Mouse (Mus musculus) macrophage (primary cell): ENCODE measurements around the gene Mdn1. TPM values are rescaled to one million over a fixed set of nuclear protein-coding genes. Genes with fewer than 3 reads are reported as not detected.

Source experiments
- H3K27ac ChIP-seq: fragments of 350-480 bp; formaldehyde crosslinking; 2 replicates; pipeline ENCODE4 v1.9.0; 2021
- H3K36me3 ChIP-seq: fragments of 350-480 bp; formaldehyde crosslinking; 2 replicates; pipeline ENCODE4 v1.9.0; 2021; ENCODE audit errors: inconsistent target
- H3K4me3 ChIP-seq: fragments of 350-480 bp; formaldehyde crosslinking; 2 replicates; pipeline ENCODE4 v1.9.0; 2021; ENCODE audit errors: inconsistent target
- H3K79me2 ChIP-seq: fragments of 350-480 bp; formaldehyde crosslinking; 2 replicates; pipeline ENCODE4 v1.9.0; 2021; ENCODE audit errors: inconsistent target
- WGBS: methylation state at CpG from one replicate; pipeline ENCODE4 v1.1.7; 2026; ENCODE audit warnings: inconsistent platforms; ENCODE audit not compliant: missing documents; 5-methylcytosine and 5-hydroxymethylcytosine counted together
- polyA plus RNA-seq: library from polyadenylated mRNA; stranded (reverse); fragments of 250-400 nt; gene quantifications from 3 replicates; pipeline ENCODE4 v1.2.4, GENCODE M21; 2018; ENCODE audit warnings: inconsistent platforms

Gene Mdn1
- polyA plus RNA-seq, 1 experiment from 2014 or later = 5.5 TPM

DNA sequence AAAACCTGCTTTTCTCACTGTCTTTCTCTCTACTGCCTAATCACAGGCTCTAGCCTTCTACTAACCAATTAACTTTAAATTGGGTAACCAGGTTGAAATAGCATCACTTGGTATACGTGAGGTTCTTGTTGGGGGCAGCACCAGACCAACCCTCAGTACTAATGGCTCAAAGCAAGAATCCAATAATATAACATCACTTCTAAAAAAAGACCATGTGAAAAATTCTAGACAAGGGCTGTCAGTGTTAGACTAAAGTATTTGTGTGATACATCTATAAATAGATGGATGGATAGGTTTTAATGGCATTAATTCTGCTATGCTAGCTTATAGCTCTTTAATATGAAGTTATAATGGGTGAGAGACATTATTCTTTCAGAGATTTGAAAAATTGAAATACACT is 60.8 kb downstream of the Mdn1 start:
- WGBS = 95% methylated on average over 1 of the region's 1 CpGs
- Histone ChIP-seq H3K27ac (no peak overlapping the region), H3K79me2 (no peaks in the 10 kb centered on the region), H3K4me3 (no peak overlapping the region), H3K36me3 (peaks cover 23% of the 10 kb centered on the region; the same call in 1 of the 2 replicates)

DNA sequence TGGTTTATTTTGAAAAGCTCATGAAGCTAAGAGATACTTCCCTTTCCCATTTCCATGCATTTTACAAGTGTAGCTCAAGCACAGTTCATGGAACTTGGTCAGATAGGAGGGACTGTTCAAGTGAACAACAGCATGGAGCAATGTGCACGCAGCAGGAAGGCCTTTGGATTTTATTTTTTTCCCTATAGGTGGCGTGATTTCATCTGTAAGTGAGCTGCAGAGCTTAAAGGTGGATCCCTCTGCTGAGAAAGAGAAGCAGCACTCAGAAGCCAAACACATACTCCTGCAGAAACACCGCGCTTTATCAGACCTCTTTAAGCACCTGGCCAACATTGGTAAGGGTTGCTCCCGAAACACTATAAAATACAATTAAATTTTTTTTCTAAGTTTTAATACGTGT is 88.5 kb downstream of the Mdn1 start:
- Histone ChIP-seq H3K27ac (no peak overlapping the region), H3K4me3 (no peak overlapping the region), H3K36me3 (peaks cover 34% of the 10 kb centered on the region; the same call in 1 of the 2 replicates), H3K79me2 (no peaks in the 10 kb centered on the region)
- WGBS = 97% methylated on average over 6 of the region's 6 CpGs

DNA sequence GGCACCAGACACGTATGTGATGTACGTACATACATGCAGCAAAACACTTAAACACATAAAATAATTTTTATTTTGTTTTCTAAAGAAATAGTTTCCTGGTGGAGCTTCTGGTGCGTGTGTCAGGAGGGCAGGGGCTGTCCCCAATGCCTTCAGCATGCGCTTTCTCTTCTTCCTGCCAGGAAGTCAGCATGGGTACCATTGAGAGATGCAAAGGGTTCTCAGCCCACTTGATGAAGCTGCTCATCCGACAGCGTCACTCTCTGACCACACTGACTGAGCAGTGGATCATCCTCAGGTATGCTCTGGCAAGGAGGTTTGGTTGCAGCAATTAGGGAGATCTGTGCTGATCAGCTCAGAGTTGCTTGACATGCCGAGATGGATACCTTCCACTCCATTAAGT is 91.5 kb downstream of the Mdn1 start:
- H3K27ac ChIP-seq = no peak overlapping the region
- WGBS = 91% methylated on average over 7 of the region's 7 CpGs
- no peak overlapping the region for H3K4me3 ChIP-seq
- no peaks in the 10 kb centered on the region for H3K79me2 ChIP-seq
- peaks cover 26% of the 10 kb centered on the region; the same call in 1 of the 2 replicates for H3K36me3 ChIP-seq

DNA sequence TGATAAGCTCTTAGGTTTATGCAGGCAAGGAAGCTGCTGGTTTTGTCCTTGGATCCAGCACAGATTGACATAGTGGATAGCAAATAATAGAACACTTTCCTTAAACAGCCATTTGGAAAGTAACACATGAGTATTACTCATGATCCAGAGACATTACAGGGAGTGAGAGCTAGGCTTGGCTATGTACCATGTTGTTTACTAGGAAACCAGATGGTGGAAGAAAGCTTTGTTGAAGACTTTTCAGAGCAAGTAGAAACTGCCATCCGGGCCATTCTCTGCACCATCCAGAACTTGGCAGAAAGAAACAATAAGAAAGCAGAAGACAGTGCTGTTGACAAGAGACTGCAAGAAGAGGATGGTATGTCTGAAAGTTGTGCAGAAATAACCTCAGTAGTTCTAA is 93.8 kb downstream of the Mdn1 start:
- peaks cover 19% of the 10 kb centered on the region; the same call in 1 of the 2 replicates for H3K36me3 ChIP-seq
- WGBS = 100% methylated on average over 1 of the region's 1 CpGs
- H3K79me2 ChIP-seq = no peaks in the 10 kb centered on the region
- H3K4me3 ChIP-seq = no peak overlapping the region
- H3K27ac ChIP-seq = no peak overlapping the region

DNA sequence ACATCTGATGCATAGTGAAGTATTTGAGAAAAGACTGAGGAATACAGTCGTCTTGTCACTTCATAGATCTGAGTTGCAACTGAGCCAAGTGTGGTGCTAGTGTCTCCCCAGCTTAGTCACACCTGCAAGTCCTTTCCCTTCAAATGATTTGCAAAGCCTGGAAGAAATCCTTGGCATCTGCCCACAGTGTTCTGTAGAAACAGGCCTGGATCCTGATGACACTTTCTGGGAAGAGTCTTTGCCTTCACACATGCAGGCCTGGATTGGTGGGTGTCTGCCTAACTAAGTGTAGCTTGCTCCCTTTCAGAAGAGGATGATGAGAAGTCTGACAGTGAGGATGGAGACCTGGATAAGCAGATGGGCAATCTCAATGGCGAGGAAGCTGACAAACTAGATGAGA is 100.5 kb downstream of the Mdn1 start:
- H3K79me2 ChIP-seq = no peaks in the 10 kb centered on the region
- WGBS = 97% methylated on average over 2 of the region's 2 CpGs
- H3K36me3 ChIP-seq = peaks cover 31% of the 10 kb centered on the region

DNA sequence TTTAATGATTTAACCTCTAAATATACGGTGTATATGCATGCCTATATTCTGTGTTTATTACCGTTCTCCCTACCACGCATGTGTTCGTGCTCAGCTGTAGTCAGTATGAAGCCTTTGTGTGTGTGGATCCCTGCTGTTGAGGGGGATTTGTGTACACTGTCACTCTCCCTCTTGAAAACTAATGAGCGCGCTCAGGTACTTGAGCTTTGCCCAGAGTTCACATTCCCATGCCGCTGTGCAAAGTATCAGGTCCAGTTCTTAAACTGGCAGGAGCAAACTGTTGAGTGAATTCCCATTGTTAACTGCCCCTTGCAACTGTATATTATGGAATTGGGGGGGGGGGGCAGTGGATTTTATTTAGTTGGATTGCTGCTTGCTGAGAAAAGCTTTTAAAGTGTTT is 110.6 kb downstream of the Mdn1 start:
- Histone ChIP-seq H3K79me2 (no peaks in the 10 kb centered on the region), H3K4me3 (no peak overlapping the region), H3K27ac (no peak overlapping the region), H3K36me3 (peaks cover 2% of the 10 kb centered on the region; the same call in 1 of the 2 replicates)
- WGBS = 94% methylated on average over 7 of the region's 7 CpGs

More for the DNA sequence above, 100.5 kb downstream of the Mdn1 start:
- Histone ChIP-seq H3K27ac (no peak overlapping the region), H3K4me3 (no peak overlapping the region)

DNA sequence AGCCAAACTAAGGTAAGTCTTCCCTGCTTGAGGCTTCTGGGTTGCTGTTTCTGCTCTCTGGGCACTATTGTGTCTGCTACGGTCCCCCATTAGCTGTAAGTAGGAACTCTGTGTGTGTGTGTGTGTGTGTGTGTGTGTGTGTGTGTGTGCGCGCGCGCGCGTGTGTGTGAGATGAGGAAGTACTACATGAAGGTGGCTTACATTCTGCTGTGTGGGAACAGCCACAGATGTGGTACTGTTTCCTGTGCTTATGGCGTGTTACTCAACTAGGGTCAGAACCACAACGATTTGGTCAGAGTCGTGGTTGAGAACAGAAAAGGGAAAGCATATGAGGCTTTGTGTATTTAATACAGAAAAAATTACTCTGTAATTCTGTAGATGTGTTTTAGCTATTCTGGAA is 111.1 kb downstream of the Mdn1 start:
- no peak overlapping the region for H3K4me3 ChIP-seq
- 7% methylated on average over 10 of the region's 10 CpGs for WGBS
- H3K27ac ChIP-seq = no peak overlapping the region
- H3K36me3 ChIP-seq = 0 out of 2 replicates have a peak, but pooled peaks cover 2% of the 10 kb centered on the region
- no peaks in the 10 kb centered on the region for H3K79me2 ChIP-seq

DNA sequence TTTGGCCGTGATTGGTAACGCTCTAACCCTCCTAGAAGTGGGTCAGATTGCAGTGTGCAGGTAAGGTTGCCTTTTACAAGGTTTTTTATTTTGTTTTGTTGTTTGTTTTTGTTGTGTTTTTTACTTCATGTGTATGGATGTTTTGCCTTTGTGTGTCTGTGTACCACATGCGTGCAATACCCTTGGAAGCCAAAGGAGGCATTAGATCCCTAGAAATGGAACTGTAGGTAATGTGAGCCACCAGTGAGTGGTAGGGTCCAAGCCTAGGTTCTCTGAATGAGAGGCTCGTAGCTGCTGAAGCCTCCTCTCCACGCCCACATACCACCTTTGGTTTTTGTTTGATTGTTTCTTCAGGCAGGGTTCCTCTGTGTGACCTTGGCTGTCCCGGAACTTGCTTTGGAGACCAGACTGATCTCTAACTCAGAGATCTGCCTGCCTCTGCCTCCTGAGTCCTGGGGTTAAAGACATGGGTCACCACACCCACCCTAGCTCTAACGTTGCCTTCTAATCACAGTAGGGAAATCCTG is 113.4 kb downstream of the Mdn1 start:
- 100% methylated on average over 7 of the region's 7 CpGs for WGBS
- H3K27ac ChIP-seq = no peak overlapping the region
- H3K36me3 ChIP-seq = peaks cover 13% of the 10 kb centered on the region; the same call in 1 of the 2 replicates
- no peak overlapping the region for H3K4me3 ChIP-seq
- no peaks in the 10 kb centered on the region for H3K79me2 ChIP-seq

DNA sequence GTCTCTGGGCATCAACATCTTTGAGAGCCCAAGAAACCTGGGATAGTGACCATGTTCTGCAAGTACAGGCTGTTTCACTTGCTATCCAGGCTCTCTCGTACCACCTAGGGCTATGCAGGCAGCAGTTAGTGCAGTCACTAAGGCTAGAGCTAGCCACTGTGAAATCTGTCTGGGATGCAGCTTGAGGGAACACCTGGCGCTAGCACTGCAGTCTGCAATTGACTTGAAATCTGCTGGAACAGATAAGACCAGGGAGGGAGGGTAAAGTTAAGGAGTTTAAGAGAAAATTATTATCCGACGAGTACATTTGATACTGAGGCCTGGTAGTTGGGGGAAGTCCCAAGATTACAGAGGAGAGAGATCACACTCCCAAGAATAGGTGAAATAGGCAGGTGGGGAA is 123.1 kb downstream of the Mdn1 start:
- no peak overlapping the region for H3K27ac ChIP-seq
- no peak overlapping the region for H3K4me3 ChIP-seq
- H3K79me2 ChIP-seq = no peaks in the 10 kb centered on the region
- peaks cover 6% of the 10 kb centered on the region; the same call in 1 of the 2 replicates for H3K36me3 ChIP-seq
- WGBS = 96% methylated on average over 4 of the region's 4 CpGs

DNA sequence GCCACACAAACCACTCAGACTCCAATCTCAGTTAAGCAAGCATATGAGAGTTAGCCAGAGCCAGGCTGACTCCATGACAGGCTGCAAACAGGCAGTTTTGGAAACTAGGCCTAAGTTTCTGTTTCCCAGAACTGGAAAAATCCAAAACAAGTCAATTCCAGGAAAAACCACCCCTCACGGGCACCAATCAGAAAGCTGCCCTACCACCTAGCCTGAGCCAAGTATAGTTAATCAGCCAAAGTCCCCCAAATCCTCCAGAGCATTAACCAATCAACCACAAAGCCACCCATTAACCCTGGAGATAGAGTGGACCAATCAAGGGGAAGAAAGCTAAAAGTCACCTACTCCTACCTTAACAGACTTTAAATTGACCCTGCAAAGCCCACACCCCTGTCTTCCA is 130.2 kb downstream of the Mdn1 start:
- Histone ChIP-seq H3K27ac (no peak overlapping the region), H3K4me3 (no peak overlapping the region), H3K36me3 (no peaks in the 10 kb centered on the region), H3K79me2 (no peaks in the 10 kb centered on the region)
- 88% methylated on average over 1 of the region's 1 CpGs for WGBS

DNA sequence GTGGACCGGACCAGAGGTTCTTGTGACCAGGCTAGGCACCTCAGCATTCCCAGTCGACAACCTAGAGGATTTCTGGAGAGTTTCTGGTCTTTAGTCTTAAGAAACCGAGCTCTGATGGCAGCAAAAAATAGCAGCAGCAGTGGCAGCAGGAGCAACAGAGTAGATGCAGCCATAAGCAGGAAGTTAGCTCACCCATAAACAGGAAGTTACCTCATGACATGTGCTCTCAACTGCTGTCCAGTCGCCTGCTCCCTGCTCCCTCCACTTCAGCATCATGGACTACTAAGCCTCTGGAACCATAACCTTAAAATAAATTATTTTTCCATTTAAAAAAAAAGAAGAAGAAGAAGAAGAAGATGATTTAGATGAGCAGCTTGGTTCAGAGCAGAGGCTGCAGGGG is 132.1 kb downstream of the Mdn1 start:
- Histone ChIP-seq H3K4me3 (no peak overlapping the region), H3K36me3 (no peaks in the 10 kb centered on the region), H3K79me2 (no peaks in the 10 kb centered on the region), H3K27ac (no peak overlapping the region)
- 72% methylated on average over 4 of the region's 4 CpGs for WGBS

DNA sequence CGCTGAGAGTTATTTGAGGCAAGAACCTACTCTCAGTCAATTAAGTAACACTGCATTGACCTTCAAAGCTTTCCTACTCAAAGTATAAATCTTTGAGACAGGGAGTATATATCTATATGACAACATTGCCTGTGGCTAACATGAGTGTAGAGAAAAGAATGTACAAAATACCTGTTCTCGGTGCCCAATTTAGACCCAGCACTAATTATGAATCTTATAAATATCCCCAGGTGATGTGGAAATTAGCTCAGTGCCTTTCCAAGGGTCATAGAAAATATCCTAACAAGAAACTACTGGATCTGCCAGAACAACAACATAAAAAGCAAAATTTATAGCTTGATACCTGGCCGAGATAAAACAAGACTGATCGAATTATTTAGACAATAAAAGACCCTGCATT is 142.1 kb downstream of the Mdn1 start:
- H3K36me3 ChIP-seq = no peaks in the 10 kb centered on the region
- 94% methylated on average over 4 of the region's 4 CpGs for WGBS
- no peak overlapping the region for H3K4me3 ChIP-seq
- H3K79me2 ChIP-seq = no peaks in the 10 kb centered on the region
- no peak overlapping the region for H3K27ac ChIP-seq

DNA sequence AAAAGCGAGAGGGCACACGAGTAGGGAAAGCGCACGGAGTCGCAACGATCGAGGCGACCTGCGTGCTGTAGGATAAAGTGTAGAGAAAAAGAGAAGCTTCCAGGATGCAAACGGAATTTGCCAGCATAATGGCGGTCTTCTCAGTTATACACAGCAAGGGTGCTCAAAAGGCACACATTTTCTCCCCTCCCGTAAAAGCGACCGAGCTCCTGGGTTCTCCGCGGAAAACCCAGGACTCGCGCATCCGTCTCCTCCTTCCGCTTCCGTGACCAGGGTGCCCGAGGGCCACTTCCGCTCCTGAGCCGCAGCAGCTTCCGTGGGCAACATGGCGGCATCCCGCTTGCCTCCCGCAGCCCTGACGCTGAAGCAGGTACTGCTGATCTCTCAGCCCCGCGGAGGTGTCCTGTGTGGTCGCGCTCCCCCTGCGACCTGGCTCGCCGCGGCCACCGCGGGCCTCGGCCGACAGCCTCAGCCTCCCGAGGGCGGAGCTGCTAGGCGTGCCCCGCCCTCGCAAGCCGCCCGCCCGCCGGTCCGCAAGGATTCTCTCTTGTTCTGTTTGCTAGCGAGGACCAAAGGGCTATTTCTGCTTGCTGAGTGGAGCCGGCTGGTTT is 143.2 kb downstream of the Mdn1 start, which contains the start of gene Lyrm2:
Gene Lyrm2, plus strand, starts transcription at position 288 of the 611 bp plus-strand sequence.
- H3K27ac ChIP-seq = peak within 1 kb of the TSS; percentile 61
- H3K79me2 ChIP-seq = no peaks in the 10 kb centered on the region
- peak within 1 kb of the TSS; percentile 67 for H3K4me3 ChIP-seq
- under 1% methylated on average over 53 of the region's 53 CpGs for WGBS
- H3K36me3 ChIP-seq = no peaks in the 10 kb centered on the region

DNA sequence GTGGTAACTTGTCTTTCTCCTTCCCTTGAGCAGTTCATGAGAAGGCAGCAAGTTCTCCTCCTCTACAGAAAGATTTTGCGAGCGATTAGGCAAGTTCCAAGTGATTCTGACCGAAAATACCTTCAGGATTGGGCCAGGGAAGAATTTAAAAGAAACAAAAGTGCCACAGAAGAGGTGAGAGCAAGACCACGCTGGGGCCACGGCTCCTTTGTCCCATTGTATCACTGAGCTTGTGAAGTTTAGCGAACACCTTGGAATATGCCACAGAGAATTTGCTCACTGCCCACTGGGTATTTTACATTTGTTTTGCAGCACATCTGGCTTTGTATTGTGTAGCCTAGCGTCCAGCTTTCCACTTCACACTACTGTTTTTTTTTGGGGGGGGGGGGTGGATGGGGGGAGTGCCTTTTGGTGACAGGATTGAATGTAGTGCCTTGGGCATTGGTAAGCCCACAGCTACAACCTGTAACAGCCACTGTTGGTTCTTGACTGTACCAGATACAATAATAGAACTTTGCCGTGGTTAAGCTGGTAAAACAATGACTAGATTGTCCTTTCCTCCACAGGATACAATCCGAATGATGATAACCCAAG is 143.8 kb downstream of the Mdn1 start:
- Histone ChIP-seq H3K4me3 (peak overlapping the region; percentile 67), H3K79me2 (no peaks in the 10 kb centered on the region), H3K36me3 (no peaks in the 10 kb centered on the region), H3K27ac (peak overlapping the region; percentile 61)
- WGBS = 16% methylated on average over 9 of the region's 9 CpGs

DNA sequence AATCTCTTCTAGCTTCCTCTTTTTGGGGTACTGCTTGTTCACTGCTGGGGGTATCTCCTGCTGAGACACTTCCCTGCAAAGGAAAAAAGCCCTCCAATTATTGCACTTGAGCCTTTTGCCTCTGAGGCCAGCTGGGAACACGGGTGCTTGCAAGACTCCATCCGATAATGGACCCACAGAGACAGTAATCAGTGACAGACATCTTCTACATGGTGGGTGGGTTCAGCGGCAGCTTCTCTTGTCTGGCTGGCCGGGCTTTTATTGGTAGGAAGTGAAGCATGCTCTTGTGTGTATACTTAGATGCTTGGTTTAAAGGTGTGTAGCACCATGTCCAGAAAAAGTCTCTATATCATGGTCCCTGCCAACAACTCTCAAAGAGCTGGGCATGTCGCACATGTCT is 160.6 kb downstream of the Mdn1 start:
- WGBS = 79% methylated on average over 5 of the region's 5 CpGs
- no peaks in the 10 kb centered on the region for H3K79me2 ChIP-seq
- H3K4me3 ChIP-seq = no peak overlapping the region
- no peak overlapping the region for H3K27ac ChIP-seq
- no peaks in the 10 kb centered on the region for H3K36me3 ChIP-seq
